10 mouse cellular contexts compared by ENCODE assay signal in the genomic region with DNA sequence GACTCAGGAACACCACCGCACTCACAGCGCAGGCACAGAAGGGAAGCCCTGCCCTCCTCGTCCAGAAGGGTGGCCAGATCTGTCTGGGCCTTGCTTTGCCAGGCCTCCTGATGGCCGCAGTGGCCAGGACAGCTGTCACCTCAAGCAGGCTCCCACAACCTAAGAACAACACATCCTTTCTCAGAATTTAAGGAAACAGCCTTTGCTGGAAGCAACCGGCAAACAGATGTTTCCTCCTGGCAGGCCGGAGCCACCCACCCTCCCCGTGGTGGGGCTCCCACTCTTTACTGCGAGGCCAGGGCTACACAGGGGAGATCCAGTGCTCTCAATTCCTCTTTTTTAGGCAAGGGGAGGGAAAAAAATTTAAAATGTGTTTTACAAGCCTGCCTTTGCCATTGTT. TPM values are rescaled to one million over a fixed set of nuclear protein-coding genes. Genes with fewer than 3 reads are reported as not detected.
DNase-seq lines count a peak whose midpoint lies in the region; ATAC-seq and TF ChIP-seq lines count a peak whose summit lies in the region.
"Had no signal": no experiment of that assay in that cellular context is flagged by ENCODE, and none has a peak within 500 bp of the region (broad histone marks: within the 10 kb centered on the region; RNA-seq: fewer than 3 reads in every experiment).

No protein-coding gene starts in this region.

- no peak overlapping the region for H3K9ac ChIP-seq in heart, adult 2 months (ENCODE audit: low read depth, low read length)
- no peak overlapping the region for H3K9ac ChIP-seq in kidney, embryonic 15.5 days
- no peak overlapping the region for H3K9ac ChIP-seq in lung, embryonic 16.5 days (ENCODE audit: low read length)

- intact Hi-C loops in heart, adult 2 months (cut with DNase I): loop anchor here (2.0 kb wide), 1 partner anchor 48 kb away; no protein-coding TSS in a partner anchor

- peaks cover 62% of the 10 kb centered on the region for H3K4me1 ChIP-seq in heart, adult 2 months (ENCODE audit: control insufficient read depth, insufficient read depth, low read length)
- H3K4me1 ChIP-seq in kidney, embryonic 15.5 days: peaks cover 77% of the 10 kb centered on the region
- peaks cover 60% of the 10 kb centered on the region for H3K4me1 ChIP-seq in lung, embryonic 16.5 days (replicated peaks; ENCODE audit: control insufficient read depth, insufficient read depth, low read length)

- H3K27me3 ChIP-seq in heart, adult 2 months (ENCODE audit: control insufficient read depth, insufficient read depth, low read length): no peaks in the 10 kb centered on the region
- peaks cover 16% of the 10 kb centered on the region for H3K27me3 ChIP-seq in kidney, embryonic 15.5 days
- H3K27me3 ChIP-seq in lung, embryonic 16.5 days (ENCODE audit: control insufficient read depth, insufficient read depth, low read depth, low read length): no peaks in the 10 kb centered on the region; the same call in 1 of the 2 replicates

- no peaks in the 10 kb centered on the region for H3K9me3 ChIP-seq in kidney, embryonic 15.5 days (replicated peaks)
- H3K9me3 ChIP-seq in lung, embryonic 16.5 days (ENCODE audit: control insufficient read depth, low read length): no peaks in the 10 kb centered on the region

- H3K27ac ChIP-seq in heart, adult 2 months: peak overlapping the region; percentile 90
- peak overlapping the region; percentile 75 for H3K27ac ChIP-seq in kidney, embryonic 15.5 days
- peak overlapping the region; percentile 75 for H3K27ac ChIP-seq in lung, embryonic 16.5 days (ENCODE audit: low read length)

- no peaks in the 10 kb centered on the region for H3K36me3 ChIP-seq in heart, adult 2 months (ENCODE audit: control insufficient read depth, insufficient read depth, low read length)
- H3K36me3 ChIP-seq in kidney, embryonic 15.5 days: no peaks in the 10 kb centered on the region
- no peaks in the 10 kb centered on the region for H3K36me3 ChIP-seq in lung, embryonic 16.5 days (ENCODE audit: control insufficient read depth, insufficient read depth, low read length)

- H3K79me2 ChIP-seq in heart, adult 2 months (replicated peaks; ENCODE audit: control insufficient read depth, insufficient read depth, low read length): peaks cover 5% of the 10 kb centered on the region

- 23% methylated on average over 8 of the region's 8 CpGs for WGBS in heart, adult 2 months
- WGBS in kidney, embryonic 15.5 days: 35% methylated on average over 8 of the region's 8 CpGs
- 46% methylated on average over 8 of the region's 8 CpGs for WGBS in lung, embryonic 16.5 days

- DNase-seq in embryo, embryonic 10 days (ENCODE audit: low spot score): peak; percentile 26
- DNase-seq in embryo, embryonic 9.5 days (ENCODE audit: extremely low spot score): no peak
- DNase-seq in thymus, postnatal 4 days: peak; percentile 27
- DNase-seq in thymus, postnatal 36 days: no peak
- peak; percentile 79 to 88 for DNase-seq in heart, adult 2 months

- ATAC-seq in kidney, embryonic 15.5 days (replicated peaks; ENCODE audit: low FRiP score): 0 out of 2 replicates have a peak, but pooled peaks have one; percentile 13
- peak; percentile 73 for ATAC-seq in lung, embryonic 16.5 days (ENCODE audit: low read depth)
- no peak for ATAC-seq in CD4-positive, CD25-positive, alpha-beta regulatory T cell, adult 4 months

- peak; percentile 40 for TF ChIP-seq CTCF in heart, adult 2 months (IDR thresholded peaks at IDR 0.05)

- TF ChIP-seq EP300 in heart, adult 2 months (IDR thresholded peaks at IDR 0.05; ENCODE audit: insufficient read depth, low read depth, low read length): peak; percentile 97

- peak overlapping the region; percentile 15; the same call in 1 of the 2 replicates for H3K4me3 ChIP-seq in heart, adult 2 months
- no peak overlapping the region for H3K4me3 ChIP-seq in kidney, embryonic 15.5 days (replicated peaks)
- H3K4me3 ChIP-seq in lung, embryonic 16.5 days (ENCODE audit: low read length): no peak overlapping the region
- H3K4me3 ChIP-seq: erythroblast, embryonic 14.5 days had no signal

- H3K4me2 ChIP-seq in kidney, embryonic 15.5 days: no peak overlapping the region
- H3K4me2 ChIP-seq in lung, embryonic 16.5 days (ENCODE audit: low read depth, low read length): no peak overlapping the region

- TF ChIP-seq POLR2A in heart, adult 2 months (IDR thresholded peaks at IDR 0.05; ENCODE audit: insufficient read depth, low read depth, low read length): peak; percentile 69

RNA-seq across cellular contexts. Expression of a gene that starts 33.7 kb away (rescaled TPM):
- 10 to 100 TPM; 21.8 to 22.3 TPM for total RNA-seq in heart, adult 2 months (2021)
- 10.2 and 10.9 TPM in 2 replicates for polyA plus RNA-seq in heart, adult 2 months (2012; rRNA removed)
- polyA plus RNA-seq in kidney, embryonic 15.5 days (2015; fragmentation: Nextera tagmentation; extraction: Ambion mirVana): 3.5 and 3.6 TPM in 2 replicates
- polyA plus RNA-seq in lung, embryonic 16.5 days (2015; fragmentation: Nextera tagmentation; extraction: Ambion mirVana): 5.8 and 6.8 TPM in 2 replicates
- polyA plus RNA-seq in CD4-positive, CD25-positive, alpha-beta regulatory T cell, adult 4 months (2017; shearing (Covaris generic)): under 1 TPM in 1 of 2 experiments, not detected in 1; 0.25 TPM

RNA-seq across cellular contexts. Expression of a gene that starts 42.7 kb away (rescaled TPM):
- under 1 TPM in 1 of 2 experiments, not detected in 1; 0.52 TPM for total RNA-seq in heart, adult 2 months (2021)
- 0.10 TPM in 1 of 2 replicates, not detected in the other for polyA plus RNA-seq in heart, adult 2 months (2012; rRNA removed)
- 0.18 TPM in 1 of 2 replicates, not detected in the other for polyA plus RNA-seq in kidney, embryonic 15.5 days (2015; fragmentation: Nextera tagmentation; extraction: Ambion mirVana)
- polyA plus RNA-seq in lung, embryonic 16.5 days (2015; fragmentation: Nextera tagmentation; extraction: Ambion mirVana): not detected in 2 replicates
- not detected for polyA plus RNA-seq in CD4-positive, CD25-positive, alpha-beta regulatory T cell, adult 4 months (2017; shearing (Covaris generic))
- polyA plus RNA-seq: C2C12; erythroblast, embryonic 14.5 days had no signal

RNA-seq across cellular contexts. Expression of a gene that starts 53.8 kb away (rescaled TPM):
- 10 to 100 TPM; 58.6 to 65.4 TPM for total RNA-seq in heart, adult 2 months (2021)
- 161 and 207 TPM in 2 replicates for polyA plus RNA-seq in heart, adult 2 months (2012; rRNA removed)
- 51.8 and 54.8 TPM in 2 replicates for polyA plus RNA-seq in kidney, embryonic 15.5 days (2015; fragmentation: Nextera tagmentation; extraction: Ambion mirVana)
- 48.0 and 62.6 TPM in 2 replicates for polyA plus RNA-seq in lung, embryonic 16.5 days (2015; fragmentation: Nextera tagmentation; extraction: Ambion mirVana)
- 10 to 100 TPM; 45.0 to 70.1 TPM for polyA plus RNA-seq in CD4-positive, CD25-positive, alpha-beta regulatory T cell, adult 4 months (2017; shearing (Covaris generic))

RNA-seq across cellular contexts. Expression of a gene that starts 54.0 kb away (rescaled TPM):
- 1 to 10 TPM; 3.1 to 3.2 TPM for total RNA-seq in heart, adult 2 months (2021)
- polyA plus RNA-seq in heart, adult 2 months (2012; rRNA removed): 4.9 and 5.0 TPM in 2 replicates
- 14.0 and 16.0 TPM in 2 replicates for polyA plus RNA-seq in kidney, embryonic 15.5 days (2015; fragmentation: Nextera tagmentation; extraction: Ambion mirVana)
- 15.0 and 15.2 TPM in 2 replicates for polyA plus RNA-seq in lung, embryonic 16.5 days (2015; fragmentation: Nextera tagmentation; extraction: Ambion mirVana)
- polyA plus RNA-seq in CD4-positive, CD25-positive, alpha-beta regulatory T cell, adult 4 months (2017; shearing (Covaris generic)): 10 to 100 TPM in 1 of 2 experiments, 1 to 10 TPM in 1; 8.7 to 12.7 TPM

Comparison
In these comparisons a context has a peak if more than half of its experiments do, and no peak if none do; other contexts are left out.
1. DNase-seq: peak in embryo, embryonic 10 days (single experiment), thymus, postnatal 4 days (single experiment) and heart, adult 2 months (2 of 2); none in embryo, embryonic 9.5 days (single experiment) and thymus, postnatal 36 days (0 of 2).
2. Peak in every context shown above with its lines, with median percentiles within 50 percentile points of each other: H3K27ac ChIP-seq.